Mouse (Mus musculus) MEL (cell line): ENCODE measurements around the gene Ccser1. TPM values are rescaled to one million over a fixed set of nuclear protein-coding genes. Genes with fewer than 3 reads are reported as not detected.

ENCODE experiments used
- DNase-seq: peaks from one replicate; pipeline ENCODE4 v3.0.0; 2011; ENCODE audit warnings: low read depth, low spot score
- H3K27ac ChIP-seq: 2 replicates; pipeline ENCODE4 v1.5.1; 2012; ENCODE audit warnings: low read depth, mild to moderate bottlenecking, control low read depth, low read length, moderate library complexity; ENCODE audit not compliant: control insufficient read depth
- H3K27me3 ChIP-seq, 2 experiments: fragments of 150-350 bp in 1 of 2; sonication (generic) in 1 of 2; 2 replicates each; pipeline ENCODE4 v1.6.1; 2012; ENCODE audit warnings: low read length in 2 of 2, mild to moderate bottlenecking in 2 of 2, improper control_type of control experiment in 1 of 2, moderate library complexity in 1 of 2; ENCODE audit not compliant: insufficient read depth in 2 of 2, control insufficient read depth in 1 of 2
- H3K36me3 ChIP-seq, 2 experiments: 2 replicates each; pipeline ENCODE4 v1.6.1; 2012 to 2014; ENCODE audit warnings: low read length in 2 of 2, improper control_type of control experiment in 1 of 2, inconsistent platforms in 1 of 2, mild to moderate bottlenecking in 1 of 2; ENCODE audit not compliant: insufficient read depth in 2 of 2, control insufficient read depth in 1 of 2
- H3K4me1 ChIP-seq, 2 experiments: fragments of 150-350 bp in 1 of 2; sonication (generic) in 1 of 2; 2 replicates each; pipeline ENCODE4 v1.6.1; 2012; ENCODE audit warnings: low read length in 2 of 2, improper control_type of control experiment in 1 of 2, mild to moderate bottlenecking in 1 of 2; ENCODE audit not compliant: insufficient read depth in 2 of 2, control insufficient read depth in 1 of 2
- H3K4me3 ChIP-seq, 2 experiments: fragments of 150-350 bp in 1 of 2; sonication (generic) in 1 of 2; 2 replicates each; pipeline ENCODE4 v1.5.1; 2012; ENCODE audit warnings: low read depth in 2 of 2, low read length in 2 of 2, mild to moderate bottlenecking in 2 of 2, moderate library complexity in 2 of 2, control low read depth in 1 of 2, improper control_type of control experiment in 1 of 2; ENCODE audit not compliant: control insufficient read depth in 1 of 2, insufficient read depth in 1 of 2
- H3K79me2 ChIP-seq: 2 replicates; pipeline ENCODE4 v1.6.1; 2012; ENCODE audit warnings: mild to moderate bottlenecking, low read length, moderate library complexity; ENCODE audit not compliant: control insufficient read depth, poor library complexity, insufficient read depth
- H3K9ac ChIP-seq: 2 replicates; pipeline ENCODE4 v1.6.1; 2012; ENCODE audit warnings: low read depth, mild to moderate bottlenecking, control low read depth, low read length, moderate library complexity; ENCODE audit not compliant: control insufficient read depth, poor library complexity, severe bottlenecking
- H3K9me3 ChIP-seq: fragments of 150-350 bp; sonication (generic); replicated peaks from 2 replicates; pipeline ENCODE4 v1.6.1; 2012; ENCODE audit warnings: mild to moderate bottlenecking, low read length, improper control_type of control experiment, moderate library complexity; ENCODE audit not compliant: insufficient read depth
- BHLHE40 ChIP-seq: IDR thresholded peaks from 2 replicates; pipeline ENCODE4 v1.6.1; 2012; ENCODE audit warnings: low read depth, mild to moderate bottlenecking, inconsistent platforms, low read length, improper control_type of control experiment, borderline replicate concordance
- CHD1 ChIP-seq: IDR thresholded peaks from 2 replicates; pipeline ENCODE4 v1.6.1; 2012; ENCODE audit warnings: low read depth, mild to moderate bottlenecking, inconsistent platforms, low read length, improper control_type of control experiment
- CTCF ChIP-seq, 3 experiments: IDR thresholded peaks in 2 of 3; conservative IDR thresholded peaks in 1 of 3; 2 replicates each; pipeline ENCODE4 v1.5.1; 2011 to 2012; ENCODE audit warnings: low read length in 3 of 3, low read depth in 2 of 3, mild to moderate bottlenecking in 2 of 3, improper control_type of control experiment in 1 of 3, inconsistent platforms in 1 of 3, mixed read lengths in 1 of 3, moderate library complexity in 1 of 3; ENCODE audit not compliant: control insufficient read depth in 1 of 3, insufficient read depth in 1 of 3, poor library complexity in 1 of 3, severe bottlenecking in 1 of 3
- E2F4 ChIP-seq: IDR thresholded peaks from 2 replicates; pipeline ENCODE4 v1.6.1; 2011; ENCODE audit warnings: low read depth, low read length, improper control_type of control experiment, borderline replicate concordance
- MAFK ChIP-seq: IDR thresholded peaks from 2 replicates; pipeline ENCODE4 v1.6.1; 2011; ENCODE audit warnings: low read depth, mild to moderate bottlenecking, low read length, improper control_type of control experiment, borderline replicate concordance
- MEF2A ChIP-seq: IDR thresholded peaks from 2 replicates; pipeline ENCODE4 v1.6.1; 2014; ENCODE audit warnings: low read depth, mild to moderate bottlenecking, inconsistent platforms, low read length, improper control_type of control experiment; ENCODE audit not compliant: poor library complexity, insufficient replicate concordance, severe bottlenecking; ENCODE audit errors: extremely low read depth
- MYC ChIP-seq: IDR thresholded peaks from 2 replicates; pipeline ENCODE4 v1.6.1; 2011; ENCODE audit warnings: low read depth, mild to moderate bottlenecking, low read length, improper control_type of control experiment, moderate library complexity
- NRF1 ChIP-seq: IDR thresholded peaks from 2 replicates; pipeline ENCODE4 v1.6.1; 2014; ENCODE audit warnings: low read depth, mild to moderate bottlenecking, inconsistent platforms, low read length, improper control_type of control experiment, moderate library complexity; ENCODE audit not compliant: poor library complexity, insufficient read depth, severe bottlenecking
- POLR2A ChIP-seq, 2 experiments: IDR thresholded peaks; 2 replicates each; pipeline ENCODE4 v1.6.1; 2011 to 2012; ENCODE audit warnings: low read length in 2 of 2, mild to moderate bottlenecking in 2 of 2, control low read depth in 1 of 2, improper control_type of control experiment in 1 of 2, low read depth in 1 of 2, moderate library complexity in 1 of 2; ENCODE audit not compliant: control insufficient read depth in 1 of 2, insufficient read depth in 1 of 2, poor library complexity in 1 of 2
- POLR2AphosphoS5 ChIP-seq: IDR thresholded peaks from 2 replicates; pipeline ENCODE4 v1.6.1; 2012; ENCODE audit warnings: low read depth, borderline replicate concordance, mild to moderate bottlenecking, inconsistent platforms, low read length, moderate library complexity, mixed read lengths
- RAD21 ChIP-seq: IDR thresholded peaks from 2 replicates; pipeline ENCODE4 v1.6.1; 2011; ENCODE audit warnings: mild to moderate bottlenecking, low read depth, low read length, improper control_type of control experiment
- RCOR1 ChIP-seq: IDR thresholded peaks from 2 replicates; pipeline ENCODE4 v1.6.1; 2012; ENCODE audit warnings: low read depth, mild to moderate bottlenecking, inconsistent platforms, low read length, improper control_type of control experiment
- SIN3A ChIP-seq: IDR thresholded peaks from 2 replicates; pipeline ENCODE4 v1.6.1; 2012; ENCODE audit warnings: low read length, improper control_type of control experiment, inconsistent platforms
- TAL1 ChIP-seq: IDR thresholded peaks from 2 replicates; pipeline ENCODE4 v1.6.1; 2012; ENCODE audit warnings: mild to moderate bottlenecking, inconsistent platforms, low read length, moderate library complexity, mixed read lengths
- polyA plus RNA-seq, 2 experiments: library from polyadenylated mRNA; stranded (reverse) in 1 of 2; unstranded in 1 of 2; fragments of >175 nt in 1 of 2; fragments of >200 nt in 1 of 2; gene quantifications; 2 replicates each; pipeline versions ENCODE4 v1.2.1 to v1.2.4; 2012; ENCODE audit warnings: low replicate concordance in 2 of 2, low read depth in 1 of 2; ENCODE audit not compliant: insufficient read length in 2 of 2, insufficient read depth in 1 of 2, missing spikeins in 1 of 2
- total RNA-seq: library from RNA; depleted of rRNA; stranded (reverse); fragments of 300-350 nt; gene quantifications from 2 replicates; pipeline ENCODE4 v1.2.3, GENCODE M21; 2012

Ccser1 gene
- total and polyA plus RNA-seq, 3 experiments = not detected

- TF ChIP-seq E2F4 = no peak
- TF ChIP-seq, all 39 proteins: peak for 0
- no peak for DNase-seq
- no peak overlapping the region for H3K9ac ChIP-seq
Measured at GRCm38 (mm10) chr6:61246523-61246922, 66.4 kb downstream of the Ccser1 start.

GRCm38 (mm10) chr6:61247842-61248472 lies 67.8 kb downstream of the Ccser1 start:
- H3K4me3 ChIP-seq = no peak overlapping the region
- TF ChIP-seq MEF2A (no peak), CHD1 (no peak), RAD21 (no peak), POLR2AphosphoS5 (no peak), MYC (no peak), CTCF (IDR thresholded peaks at IDR 0.05 in 2 of 3, conservative IDR thresholded peaks at IDR 0.05 in 1 of 3; ENCODE audit: control insufficient read depth in 1 of 3, insufficient read depth in 1 of 3, low read depth in 2 of 3, low read length in 3 of 3, poor library complexity in 1 of 3, severe bottlenecking in 1 of 3) (no peak), POLR2A (IDR thresholded peaks at IDR 0.05; ENCODE audit: control insufficient read depth in 1 of 2, insufficient read depth in 1 of 2, low read depth in 1 of 2, low read length in 2 of 2, poor library complexity in 1 of 2) (no peak), SIN3A (no peak), E2F4 (no peak), RCOR1 (no peak), TAL1 (no peak), BHLHE40 (no peak)
- no peak overlapping the region for H3K27ac ChIP-seq
- H3K4me1 ChIP-seq = no peaks in the 10 kb centered on the region
- H3K9ac ChIP-seq = no peak overlapping the region
- H3K79me2 ChIP-seq = no peaks in the 10 kb centered on the region
- DNase-seq = no peak
- no peaks in the 10 kb centered on the region for H3K27me3 ChIP-seq
- H3K36me3 ChIP-seq = no peaks in the 10 kb centered on the region
- no peaks in the 10 kb centered on the region for H3K9me3 ChIP-seq

More at GRCm38 (mm10) chr6:61246523-61246922, 66.4 kb downstream of the Ccser1 start:
- Histone ChIP-seq H3K27me3 (no peaks in the 10 kb centered on the region), H3K79me2 (no peaks in the 10 kb centered on the region), H3K27ac (no peak overlapping the region), H3K9me3 (no peaks in the 10 kb centered on the region), H3K36me3 (no peaks in the 10 kb centered on the region), H3K4me1 (no peaks in the 10 kb centered on the region), H3K4me3 (no peak overlapping the region)

GRCm38 (mm10) chr6:61248700-61249099 lies 68.6 kb downstream of the Ccser1 start:
- TF ChIP-seq NRF1 (no peak), MAFK (no peak)
- no peaks in the 10 kb centered on the region for H3K9me3 ChIP-seq
- no peak for DNase-seq
- H3K9ac ChIP-seq = no peak overlapping the region
- no peaks in the 10 kb centered on the region for H3K79me2 ChIP-seq
- no peaks in the 10 kb centered on the region for H3K27me3 ChIP-seq
- H3K27ac ChIP-seq = no peak overlapping the region
- no peak overlapping the region for H3K4me3 ChIP-seq
- H3K36me3 ChIP-seq = no peaks in the 10 kb centered on the region
- no peaks in the 10 kb centered on the region for H3K4me1 ChIP-seq
